Mouse (Mus musculus): ENCODE results near the gene Cacnb4.

- TF ChIP-seq POLR2A (IDR thresholded peaks at IDR 0.05; ENCODE audit: borderline replicate concordance, extremely low read depth, low read depth, low read length) (no peak), CTCF (IDR thresholded peaks at IDR 0.05; ENCODE audit: insufficient read depth, low read length) (no peak)
Observed at GRCm38 (mm10) chr2:52626266-52626665, 50.4 kb downstream of the Cacnb4 start.
